Mouse (Mus musculus): ENCODE data around the gene Ost4. TPM values are rescaled to one million over a fixed set of nuclear protein-coding genes. Genes with fewer than 3 reads are reported as not detected.

Gene Ost4
- polyA plus RNA-seq, 1 experiment from 2014 or later, result 186 TPM

DNA sequence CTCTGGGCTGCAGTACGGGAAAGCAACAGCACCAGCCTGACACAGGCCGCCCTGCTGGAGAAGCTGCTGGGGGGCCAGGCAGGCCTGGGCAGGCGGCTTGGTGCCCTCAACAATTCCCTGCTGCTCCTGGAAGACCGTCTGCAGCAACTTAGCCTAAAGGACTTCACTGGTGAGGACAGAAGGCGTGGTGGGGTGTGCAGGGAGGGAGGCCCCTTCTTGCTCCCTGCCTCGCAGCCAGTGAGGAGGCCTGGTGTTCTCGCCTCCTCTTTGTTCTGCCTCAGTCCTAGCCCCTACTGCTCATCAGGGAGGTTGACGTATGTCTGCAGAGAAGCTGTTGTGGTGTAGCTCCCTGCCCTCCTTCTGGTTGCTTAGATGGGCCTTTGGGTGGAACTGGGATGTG lies 11.1 kb upstream of the Ost4 start:
- 89% methylated on average over 7 of the region's 8 CpGs for WGBS (ENCODE audit: missing documents)
- Histone ChIP-seq H3K27ac (no peak overlapping the region), H3K79me2 (ENCODE audit: inconsistent target) (peaks cover 39% of the 10 kb centered on the region), H3K36me3 (ENCODE audit: inconsistent target) (peaks cover 26% of the 10 kb centered on the region; the same call in 1 of the 2 replicates), H3K4me3 (ENCODE audit: inconsistent target) (no peak overlapping the region)

DNA sequence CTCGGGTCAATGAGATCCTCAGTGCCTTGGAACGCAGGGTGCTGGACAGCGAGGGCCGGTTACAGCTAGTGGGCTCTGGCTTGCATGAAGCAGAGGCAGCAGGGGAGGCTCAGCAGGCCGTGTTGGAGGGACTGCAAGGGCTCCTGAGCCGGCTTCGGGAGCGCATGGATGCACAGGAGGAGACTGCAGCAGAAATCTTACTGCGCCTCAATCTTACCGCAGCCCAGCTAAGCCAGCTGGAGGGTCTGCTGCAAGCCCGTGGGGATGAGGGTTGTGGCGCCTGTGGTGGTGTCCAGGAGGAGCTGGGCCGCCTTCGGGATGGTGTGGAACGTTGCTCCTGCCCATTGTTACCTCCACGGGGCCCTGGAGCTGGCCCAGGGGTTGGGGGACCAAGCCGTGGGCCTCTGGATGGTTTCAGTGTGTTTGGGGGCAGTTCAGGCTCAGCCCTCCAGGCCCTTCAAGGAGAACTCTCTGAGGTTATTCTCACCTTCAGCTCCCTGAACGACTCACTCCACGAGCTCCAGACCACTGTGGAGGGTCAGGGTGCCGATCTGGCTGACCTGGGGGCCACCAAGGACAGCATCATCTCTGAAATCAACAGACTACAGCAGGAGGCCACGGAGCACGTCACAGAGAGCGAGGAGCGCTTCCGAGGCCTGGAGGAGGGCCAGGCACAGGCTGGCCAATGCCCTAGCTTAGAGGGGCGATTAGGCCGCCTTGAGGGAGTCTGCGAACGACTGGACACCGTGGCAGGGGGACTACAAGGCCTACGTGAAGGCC lies 10.5 kb upstream of the Ost4 start:
- WGBS (ENCODE audit: missing documents), result 93% methylated on average over 31 of the region's 31 CpGs
- H3K36me3 ChIP-seq (ENCODE audit: inconsistent target), result peaks cover 26% of the 10 kb centered on the region; the same call in 1 of the 2 replicates
- no peak overlapping the region for H3K4me3 ChIP-seq (ENCODE audit: inconsistent target)
- no peak overlapping the region for H3K27ac ChIP-seq
- H3K79me2 ChIP-seq (ENCODE audit: inconsistent target), result peaks cover 44% of the 10 kb centered on the region

DNA sequence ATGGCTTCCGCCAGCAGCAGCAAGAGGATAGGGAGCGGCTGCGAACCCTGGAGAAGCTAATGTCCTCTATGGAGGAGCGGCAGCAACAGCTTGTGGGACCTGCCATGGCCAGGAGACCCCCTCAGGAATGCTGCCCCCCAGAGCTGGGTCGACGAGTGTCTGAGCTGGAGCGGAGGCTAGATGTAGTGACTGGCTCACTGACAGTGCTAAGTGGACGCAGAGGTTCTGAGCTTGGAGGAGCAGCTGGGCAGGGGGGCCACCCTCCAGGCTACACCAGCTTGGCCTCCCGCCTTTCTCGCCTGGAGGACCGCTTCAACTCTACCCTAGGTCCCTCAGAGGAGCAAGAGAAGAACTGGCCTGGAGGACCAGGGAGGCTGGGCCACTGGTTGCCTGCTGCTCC lies 9.8 kb upstream of the Ost4 start:
- peaks cover 44% of the 10 kb centered on the region for H3K79me2 ChIP-seq (ENCODE audit: inconsistent target)
- H3K4me3 ChIP-seq (ENCODE audit: inconsistent target), result no peak overlapping the region
- peaks cover 26% of the 10 kb centered on the region; the same call in 1 of the 2 replicates for H3K36me3 ChIP-seq (ENCODE audit: inconsistent target)
- 94% methylated on average over 11 of the region's 11 CpGs for WGBS (ENCODE audit: missing documents)
- H3K27ac ChIP-seq, result peak overlapping the region; percentile 88

DNA sequence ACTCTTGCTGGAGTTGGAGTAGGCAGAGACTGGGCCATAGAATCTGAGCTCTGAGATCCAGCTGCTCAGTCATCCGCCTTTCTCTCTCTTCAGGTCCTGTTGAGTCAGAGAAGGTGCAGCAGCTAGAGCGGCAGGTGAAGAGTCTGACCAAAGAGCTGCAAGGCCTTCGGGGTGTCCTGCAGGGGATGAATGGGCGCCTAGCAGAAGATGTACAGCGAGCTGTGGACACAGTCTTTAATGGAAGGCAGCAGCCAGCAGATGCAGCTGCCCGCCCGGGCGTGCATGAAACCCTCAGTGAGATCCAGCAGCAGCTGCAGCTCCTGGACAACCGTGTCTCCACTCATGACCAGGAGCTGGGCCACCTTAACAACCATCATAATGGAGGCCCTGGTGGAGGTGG lies 9.3 kb upstream of the Ost4 start:
- peaks cover 26% of the 10 kb centered on the region; the same call in 1 of the 2 replicates for H3K36me3 ChIP-seq (ENCODE audit: inconsistent target)
- peak overlapping the region; percentile 88 for H3K27ac ChIP-seq
- 93% methylated on average over 9 of the region's 9 CpGs for WGBS (ENCODE audit: missing documents)
- H3K79me2 ChIP-seq (ENCODE audit: inconsistent target), result peaks cover 44% of the 10 kb centered on the region
- no peak overlapping the region for H3K4me3 ChIP-seq (ENCODE audit: inconsistent target)

DNA sequence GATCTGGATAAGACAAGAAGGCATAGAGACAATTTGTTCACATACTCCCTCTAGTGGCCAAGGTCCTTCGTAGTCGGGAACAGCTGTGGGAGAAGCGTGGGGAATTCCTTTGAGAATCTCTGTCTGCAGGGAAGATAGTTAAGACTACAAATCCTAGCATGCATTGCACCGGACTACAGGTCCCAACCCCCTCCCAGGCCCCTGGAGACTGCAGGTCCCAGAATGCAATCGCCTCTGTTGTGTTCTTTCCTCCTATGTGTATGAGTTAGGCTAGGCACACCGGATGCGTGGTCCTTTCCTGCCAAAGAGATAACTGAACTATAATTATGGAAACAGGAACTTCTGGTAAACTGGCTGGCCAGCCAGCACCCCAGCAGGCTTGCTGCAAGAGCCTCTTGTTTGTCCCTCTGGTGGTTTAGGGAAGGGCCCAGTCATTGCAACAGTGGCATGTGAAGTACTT lies 8.4 kb upstream of the Ost4 start:
- 0% methylated on average over 7 of the region's 7 CpGs for WGBS (ENCODE audit: missing documents)
- H3K27ac ChIP-seq, result peak overlapping the region; percentile 88
- peak overlapping the region; percentile 83; the same call in 1 of the 2 replicates for H3K4me3 ChIP-seq (ENCODE audit: inconsistent target)

DNA sequence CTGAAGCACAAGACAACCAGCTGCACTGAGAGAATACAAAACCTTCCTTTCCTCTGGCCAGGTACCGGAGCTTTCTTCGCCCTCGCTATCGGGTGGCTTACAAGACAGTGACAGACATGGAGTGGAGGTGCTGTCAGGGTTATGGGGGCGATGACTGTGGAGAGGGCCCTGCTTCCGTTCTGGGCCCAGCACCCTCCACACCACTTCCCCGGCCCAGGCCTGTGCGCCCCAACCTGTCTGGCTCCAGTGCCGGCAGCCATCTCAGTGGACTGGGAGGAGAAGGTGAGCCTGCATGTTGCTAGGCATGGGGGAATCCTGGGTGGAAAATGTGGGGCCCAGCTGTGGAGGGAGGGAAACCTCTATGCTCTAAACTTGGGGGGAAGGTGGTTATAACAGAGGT lies 7.9 kb upstream of the Ost4 start:
- H3K36me3 ChIP-seq (ENCODE audit: inconsistent target), result peaks cover 24% of the 10 kb centered on the region; the same call in 1 of the 2 replicates
- WGBS (ENCODE audit: missing documents), result 11% methylated on average over 9 of the region's 9 CpGs
- H3K4me3 ChIP-seq (ENCODE audit: inconsistent target), result peak overlapping the region; percentile 83
- peak overlapping the region; percentile 88 for H3K27ac ChIP-seq
- H3K79me2 ChIP-seq (ENCODE audit: inconsistent target), result peaks cover 44% of the 10 kb centered on the region

More for the DNA sequence above, 8.4 kb upstream of the Ost4 start:
- Histone ChIP-seq H3K36me3 (ENCODE audit: inconsistent target) (peaks cover 26% of the 10 kb centered on the region; the same call in 1 of the 2 replicates), H3K79me2 (ENCODE audit: inconsistent target) (peaks cover 44% of the 10 kb centered on the region)

DNA sequence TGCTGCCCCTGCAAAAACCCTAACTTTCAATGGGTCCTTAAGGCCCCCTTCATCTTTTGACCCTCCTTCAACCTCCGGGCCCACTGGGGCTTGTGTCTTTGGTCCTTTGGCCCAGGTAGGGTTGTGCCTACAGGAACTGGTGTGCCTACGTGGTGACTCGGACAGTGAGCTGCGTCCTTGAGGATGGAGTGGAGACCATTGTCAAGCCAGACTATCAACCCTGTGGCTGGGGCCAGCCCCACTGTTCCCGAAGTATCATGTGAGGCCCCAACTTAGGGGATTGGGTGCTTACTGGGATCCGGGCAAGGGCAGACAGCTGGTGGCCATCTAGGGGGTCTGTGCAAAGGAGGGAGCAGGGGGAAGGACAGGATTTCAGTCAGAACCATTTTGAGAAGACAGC lies 7.3 kb upstream of the Ost4 start:
- Histone ChIP-seq H3K36me3 (ENCODE audit: inconsistent target) (peaks cover 18% of the 10 kb centered on the region; the same call in 1 of the 2 replicates), H3K4me3 (ENCODE audit: inconsistent target) (peak overlapping the region; percentile 83), H3K27ac (peak overlapping the region; percentile 88), H3K79me2 (ENCODE audit: inconsistent target) (peaks cover 44% of the 10 kb centered on the region)
- WGBS (ENCODE audit: missing documents), result 14% methylated on average over 6 of the region's 6 CpGs

DNA sequence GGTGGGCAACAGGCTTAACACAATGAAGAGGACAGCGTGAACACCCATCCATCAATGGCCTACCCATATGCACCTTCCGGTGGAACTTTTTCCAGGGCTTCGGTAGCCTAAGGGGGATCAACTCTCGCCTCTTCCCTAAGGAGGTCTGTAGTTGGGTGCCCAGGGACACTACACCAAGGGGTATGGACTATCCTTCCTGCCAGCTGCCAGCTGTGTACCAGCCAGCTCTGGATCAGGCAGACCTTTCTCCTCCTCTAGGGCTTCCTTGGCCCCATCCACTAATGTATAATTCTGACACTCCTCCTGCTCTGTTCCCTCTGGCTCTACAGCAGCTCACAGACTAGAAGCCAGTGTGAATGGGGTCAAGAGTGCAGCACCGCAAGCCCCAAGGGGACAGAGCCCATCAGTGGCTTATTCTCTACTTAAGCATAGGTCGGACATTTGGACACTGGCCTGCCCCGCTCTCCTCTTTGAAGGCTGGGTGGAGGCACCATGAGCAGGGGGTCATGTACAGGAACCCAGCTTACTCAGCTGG lies 6.6 kb upstream of the Ost4 start:
- Histone ChIP-seq H3K36me3 (ENCODE audit: inconsistent target) (peaks cover 13% of the 10 kb centered on the region; the same call in 1 of the 2 replicates), H3K27ac (peak overlapping the region; percentile 88)
- WGBS (ENCODE audit: missing documents), result 17% methylated on average over 7 of the region's 7 CpGs

DNA sequence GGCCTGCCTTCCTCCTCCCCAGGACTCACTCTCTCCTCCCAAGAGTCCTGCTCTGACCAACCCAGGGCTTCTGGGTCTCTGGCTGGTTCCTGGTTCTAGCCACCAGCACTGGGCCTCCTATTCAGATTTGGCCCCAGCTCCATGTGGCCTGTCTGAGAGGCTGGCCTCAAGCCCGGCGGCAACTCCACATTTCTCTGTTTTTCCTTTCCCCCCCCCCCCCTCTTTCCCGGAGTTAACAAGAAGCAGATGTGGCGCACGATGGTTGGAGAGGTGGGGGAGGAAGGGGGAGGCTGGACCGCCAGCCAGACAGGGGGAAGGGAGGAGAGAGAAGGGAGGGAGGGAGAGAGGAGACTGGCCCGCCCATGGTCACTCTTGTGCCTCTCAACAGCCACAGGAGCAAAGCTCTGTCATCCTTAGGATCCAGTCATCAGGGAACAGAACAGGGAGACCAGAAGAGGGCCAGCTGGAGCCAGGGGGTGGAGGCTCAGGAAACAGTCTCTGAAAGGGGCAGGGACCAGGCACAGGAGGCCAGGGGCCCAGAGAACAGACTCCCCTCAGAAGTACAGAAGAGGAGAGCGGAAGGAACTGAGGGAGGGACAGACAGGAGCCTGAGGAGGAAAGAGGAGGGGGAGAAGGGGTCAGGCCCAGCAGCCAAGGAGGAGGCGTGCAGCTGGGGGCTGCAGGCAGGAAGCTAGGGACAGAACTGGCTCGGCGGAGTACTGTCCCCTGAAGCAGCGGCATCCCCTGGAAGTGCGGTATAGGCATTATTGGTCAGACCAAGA lies 5.7 kb upstream of the Ost4 start, which contains the start of gene Emilin1:
Gene Emilin1 (plus strand): TSS at position 343 of the 782 bp plus-strand sequence.
- H3K27ac ChIP-seq, result peak within 1 kb of the TSS; percentile 88
- H3K36me3 ChIP-seq (ENCODE audit: inconsistent target), result peaks cover 6% of the 10 kb centered on the region; the same call in 1 of the 2 replicates
- H3K79me2 ChIP-seq (ENCODE audit: inconsistent target), result peaks cover 34% of the 10 kb centered on the region
- H3K4me3 ChIP-seq (ENCODE audit: inconsistent target), result peak within 1 kb of the TSS; percentile 83
- 4% methylated on average over 13 of the region's 13 CpGs for WGBS (ENCODE audit: missing documents)

More for the DNA sequence above, 6.6 kb upstream of the Ost4 start:
- Histone ChIP-seq H3K4me3 (ENCODE audit: inconsistent target) (peak overlapping the region; percentile 83), H3K79me2 (ENCODE audit: inconsistent target) (peaks cover 43% of the 10 kb centered on the region)

DNA sequence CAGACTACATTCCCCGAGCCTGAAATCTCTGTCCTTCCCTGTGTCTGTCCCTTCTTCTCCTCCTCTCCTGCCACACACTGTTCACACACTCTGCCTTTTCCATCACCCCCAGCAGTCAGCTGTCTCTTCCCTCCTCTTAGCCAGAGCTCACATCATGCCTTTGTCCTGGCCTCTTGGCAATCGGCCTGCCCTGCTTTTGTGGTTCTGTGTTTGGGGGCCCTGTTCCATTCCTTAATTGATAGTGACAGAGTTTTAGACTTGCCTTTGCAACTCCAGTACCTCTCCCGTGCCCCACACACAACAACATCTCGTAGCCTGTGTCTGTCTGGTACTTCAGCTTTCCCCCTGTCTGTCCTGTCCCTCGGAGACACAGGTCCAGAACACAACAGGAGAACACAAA lies 4.6 kb upstream of the Ost4 start:
- no peak overlapping the region for H3K4me3 ChIP-seq (ENCODE audit: inconsistent target)
- H3K79me2 ChIP-seq (ENCODE audit: inconsistent target), result peaks cover 26% of the 10 kb centered on the region
- H3K27ac ChIP-seq, result peak overlapping the region; percentile 88
- 73% methylated on average over 5 of the region's 5 CpGs for WGBS (ENCODE audit: missing documents)
- H3K36me3 ChIP-seq (ENCODE audit: inconsistent target), result no peaks in the 10 kb centered on the region; the same call in 1 of the 2 replicates

DNA sequence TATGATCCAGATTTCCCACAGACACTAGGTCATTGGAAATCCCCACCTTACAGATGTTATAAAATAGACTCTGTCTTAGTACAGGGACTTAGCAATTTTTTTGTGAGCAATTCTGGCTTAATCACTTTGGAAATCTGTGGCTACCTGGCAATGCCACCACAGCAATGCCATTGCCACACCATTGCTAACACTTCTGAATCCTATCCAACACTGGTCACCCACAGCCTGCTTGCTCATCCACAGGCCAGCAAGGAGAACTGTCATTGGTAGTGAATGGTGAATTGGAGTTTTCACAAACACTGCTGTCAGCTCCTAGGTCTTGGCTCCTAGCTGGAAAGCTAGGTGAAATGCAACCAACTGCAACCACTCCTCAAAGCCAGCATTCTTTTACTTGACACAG lies 2.9 kb upstream of the Ost4 start:
- Histone ChIP-seq H3K4me3 (ENCODE audit: inconsistent target) (no peak overlapping the region), H3K36me3 (ENCODE audit: inconsistent target) (0 out of 2 replicates have a peak, but pooled peaks cover 3% of the 10 kb centered on the region), H3K79me2 (ENCODE audit: inconsistent target) (peaks cover 41% of the 10 kb centered on the region), H3K27ac (no peak overlapping the region)

DNA sequence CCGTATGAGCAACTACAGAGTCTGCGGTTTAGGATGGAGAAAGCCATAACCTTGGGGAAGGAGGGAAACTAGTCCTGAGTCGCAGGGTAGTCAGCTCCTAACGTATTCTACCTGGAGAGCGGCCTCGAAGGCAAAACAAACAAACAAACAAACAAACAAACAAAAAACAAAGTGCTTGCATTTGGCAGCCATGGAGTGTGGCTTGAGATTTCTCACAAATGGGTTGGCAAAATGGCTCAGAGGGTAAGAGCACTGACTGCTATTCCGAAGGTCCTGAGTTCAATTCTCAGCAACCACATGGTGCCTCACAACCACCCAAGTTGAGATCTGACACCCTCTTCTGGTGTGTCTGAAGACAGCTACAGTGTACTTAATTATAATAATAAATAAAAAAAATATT lies 2.3 kb upstream of the Ost4 start:
- Histone ChIP-seq H3K4me3 (ENCODE audit: inconsistent target) (no peak overlapping the region), H3K79me2 (ENCODE audit: inconsistent target) (peaks cover 43% of the 10 kb centered on the region), H3K27ac (no peak overlapping the region), H3K36me3 (ENCODE audit: inconsistent target) (peaks cover 3% of the 10 kb centered on the region; the same call in 1 of the 2 replicates)
- 98% methylated on average over 7 of the region's 7 CpGs for WGBS (ENCODE audit: missing documents)

DNA sequence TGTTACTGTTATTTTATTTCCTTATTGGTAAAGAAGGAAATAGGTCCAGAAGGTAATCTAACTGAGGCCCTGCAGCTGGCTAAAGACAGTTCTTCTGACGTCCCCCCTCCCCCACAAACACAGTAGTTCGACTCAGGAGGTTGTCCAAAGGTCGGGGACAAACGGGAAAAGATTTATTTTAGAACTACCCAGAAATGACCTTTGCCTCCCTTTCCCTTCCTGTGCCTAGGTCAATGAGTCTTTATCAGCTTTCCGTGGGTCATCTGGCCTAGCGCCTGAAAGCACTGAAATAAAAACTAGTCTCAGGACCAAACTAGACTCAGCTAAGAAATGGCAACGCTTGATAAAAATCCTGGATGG lies 1.7 kb upstream of the Ost4 start:
- Histone ChIP-seq H3K79me2 (ENCODE audit: inconsistent target) (peaks cover 43% of the 10 kb centered on the region), H3K36me3 (ENCODE audit: inconsistent target) (peaks cover 3% of the 10 kb centered on the region; the same call in 1 of the 2 replicates), H3K27ac (no peak overlapping the region), H3K4me3 (ENCODE audit: inconsistent target) (no peak overlapping the region)
- 72% methylated on average over 7 of the region's 7 CpGs for WGBS (ENCODE audit: missing documents)

All from macrophage (primary cell).